Mouse (Mus musculus): ENCODE results near the gene Enpp5. TPM values are rescaled to one million over a fixed set of nuclear protein-coding genes. Genes with fewer than 3 reads are reported as not detected.
A peak's percentile ranks its signal among the peaks of the same experiment; 100 is the strongest.

Enpp5 gene
- polyA plus RNA-seq, 1 experiment: 5.4 TPM

- 0% methylated on average over 4 of the region's 4 CpGs for WGBS
- Histone ChIP-seq H3K4me1 (ENCODE audit: control insufficient read depth, insufficient read depth, low read length) (no peaks in the 10 kb centered on the region; the same call in 1 of the 2 replicates), H3K27ac (ENCODE audit: control insufficient read depth, insufficient read depth, low read depth, low read length, poor library complexity) (no peak overlapping the region), H3K4me3 (replicated peaks; ENCODE audit: control insufficient read depth, low read depth, low read length) (no peak overlapping the region)
- TF ChIP-seq POLR2A (IDR thresholded peaks at IDR 0.05; ENCODE audit: borderline replicate concordance, control insufficient read depth, low read depth, low read length): no peak
- TF ChIP-seq CTCF (IDR thresholded peaks at IDR 0.05; ENCODE audit: control insufficient read depth, insufficient read depth, low read length): no peak
Observed at GRCm38 (mm10) chr17:44053427-44053826, 25.2 kb upstream of the Enpp5 start.

DNA sequence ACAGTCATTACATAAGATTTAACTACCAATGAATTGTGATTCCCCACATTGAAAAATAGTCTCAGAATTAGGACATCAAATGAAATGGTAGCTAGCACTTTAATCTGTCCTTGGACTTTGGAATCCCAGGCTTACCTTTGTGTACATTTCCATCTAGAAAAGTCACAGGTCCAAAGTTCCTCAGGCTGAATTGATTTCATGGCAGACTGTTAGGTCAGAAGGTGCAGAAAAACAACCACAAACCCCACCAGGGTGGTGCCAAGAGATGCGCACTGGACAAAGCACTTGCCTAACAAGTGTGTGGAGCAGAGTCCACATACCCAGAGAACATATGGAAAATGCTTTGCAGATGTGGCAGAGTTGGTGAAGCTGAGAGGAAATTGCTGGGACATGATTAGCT is 21.5 kb upstream of the Enpp5 start:
- no peaks in the 10 kb centered on the region; the same call in 1 of the 2 replicates for H3K4me1 ChIP-seq (ENCODE audit: control insufficient read depth, insufficient read depth, low read length)
- 95% methylated on average over 1 of the region's 1 CpGs for WGBS
- TF ChIP-seq POLR2A (IDR thresholded peaks at IDR 0.05; ENCODE audit: borderline replicate concordance, control insufficient read depth, low read depth, low read length) (no peak), CTCF (IDR thresholded peaks at IDR 0.05; ENCODE audit: control insufficient read depth, insufficient read depth, low read length) (no peak)
- no peak overlapping the region for H3K27ac ChIP-seq (ENCODE audit: control insufficient read depth, insufficient read depth, low read depth, low read length, poor library complexity)
- H3K4me3 ChIP-seq (replicated peaks; ENCODE audit: control insufficient read depth, low read depth, low read length): no peak overlapping the region

DNA sequence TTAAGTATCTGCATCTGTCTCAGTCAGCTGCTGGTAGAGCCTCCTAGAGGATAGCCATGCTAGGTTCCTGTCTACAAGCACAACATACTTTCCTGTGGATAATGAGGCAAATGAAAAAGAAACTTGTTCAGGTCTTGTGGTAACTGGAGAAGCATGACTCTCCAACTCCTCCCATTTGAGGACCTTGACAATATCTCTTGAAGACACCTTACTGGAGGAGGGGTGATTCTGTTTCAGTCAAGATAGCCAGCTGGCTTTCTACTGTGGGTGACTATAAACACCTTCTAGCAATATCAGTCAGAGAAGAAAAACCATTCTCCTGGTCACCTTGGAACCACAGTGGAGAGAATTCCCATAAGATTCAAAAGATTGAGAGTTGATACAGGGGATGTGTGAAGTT is 20.5 kb upstream of the Enpp5 start:
- no peak overlapping the region for H3K4me3 ChIP-seq (replicated peaks; ENCODE audit: control insufficient read depth, low read depth, low read length)
- no peaks in the 10 kb centered on the region; the same call in 1 of the 2 replicates for H3K4me1 ChIP-seq (ENCODE audit: control insufficient read depth, insufficient read depth, low read length)
- H3K27ac ChIP-seq (ENCODE audit: control insufficient read depth, insufficient read depth, low read depth, low read length, poor library complexity): no peak overlapping the region
- TF ChIP-seq CTCF (IDR thresholded peaks at IDR 0.05; ENCODE audit: control insufficient read depth, insufficient read depth, low read length) (no peak), POLR2A (IDR thresholded peaks at IDR 0.05; ENCODE audit: borderline replicate concordance, control insufficient read depth, low read depth, low read length) (no peak)

- 97% methylated on average over 1 of the region's 1 CpGs for WGBS
- Histone ChIP-seq H3K4me3 (replicated peaks; ENCODE audit: control insufficient read depth, low read depth, low read length) (no peak overlapping the region), H3K27ac (ENCODE audit: control insufficient read depth, insufficient read depth, low read depth, low read length, poor library complexity) (no peak overlapping the region), H3K4me1 (ENCODE audit: control insufficient read depth, insufficient read depth, low read length) (no peaks in the 10 kb centered on the region; the same call in 1 of the 2 replicates)
- TF ChIP-seq CTCF (IDR thresholded peaks at IDR 0.05; ENCODE audit: control insufficient read depth, insufficient read depth, low read length) (no peak), POLR2A (IDR thresholded peaks at IDR 0.05; ENCODE audit: borderline replicate concordance, control insufficient read depth, low read depth, low read length) (no peak)
Observed at GRCm38 (mm10) chr17:44060781-44061180, 17.8 kb upstream of the Enpp5 start.

GRCm38 (mm10) chr17:44061289-44061890 is 17.2 kb upstream of the Enpp5 start:
- no peak overlapping the region for H3K4me3 ChIP-seq (replicated peaks; ENCODE audit: control insufficient read depth, low read depth, low read length)
- WGBS: 63% methylated on average over 5 of the region's 5 CpGs
- no peak overlapping the region for H3K27ac ChIP-seq (ENCODE audit: control insufficient read depth, insufficient read depth, low read depth, low read length, poor library complexity)
- no peak for TF ChIP-seq POLR2A (IDR thresholded peaks at IDR 0.05; ENCODE audit: borderline replicate concordance, control insufficient read depth, low read depth, low read length)
- TF ChIP-seq CTCF (IDR thresholded peaks at IDR 0.05; ENCODE audit: control insufficient read depth, insufficient read depth, low read length): no peak
- no peaks in the 10 kb centered on the region; the same call in 1 of the 2 replicates for H3K4me1 ChIP-seq (ENCODE audit: control insufficient read depth, insufficient read depth, low read length)

DNA sequence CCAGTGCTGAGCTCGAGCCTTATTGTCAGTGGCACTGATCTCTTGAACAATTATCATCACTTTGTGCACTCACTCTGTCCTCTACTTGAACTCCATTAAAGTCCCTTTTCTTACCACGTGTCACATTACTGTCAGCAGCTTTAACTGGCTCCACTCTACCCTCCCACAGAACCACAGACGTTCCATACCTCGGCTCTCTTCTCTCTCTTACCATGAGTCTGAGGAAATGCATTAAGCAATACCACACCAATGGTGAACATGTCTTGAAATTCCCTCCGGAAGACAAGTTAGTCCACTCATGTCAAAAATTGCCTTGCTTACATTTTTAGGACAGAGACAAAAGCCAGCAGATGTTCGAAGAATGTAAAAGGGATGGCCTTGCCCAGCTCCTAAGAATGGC is 9.7 kb upstream of the Enpp5 start:
- no peaks in the 10 kb centered on the region; the same call in 1 of the 2 replicates for H3K4me1 ChIP-seq (ENCODE audit: control insufficient read depth, insufficient read depth, low read length)
- no peak overlapping the region for H3K27ac ChIP-seq (ENCODE audit: control insufficient read depth, insufficient read depth, low read depth, low read length, poor library complexity)
- no peak for TF ChIP-seq POLR2A (IDR thresholded peaks at IDR 0.05; ENCODE audit: borderline replicate concordance, control insufficient read depth, low read depth, low read length)
- no peak for TF ChIP-seq CTCF (IDR thresholded peaks at IDR 0.05; ENCODE audit: control insufficient read depth, insufficient read depth, low read length)
- 54% methylated on average over 6 of the region's 6 CpGs for WGBS
- H3K4me3 ChIP-seq (replicated peaks; ENCODE audit: control insufficient read depth, low read depth, low read length): no peak overlapping the region

- Histone ChIP-seq H3K4me1 (ENCODE audit: control insufficient read depth, insufficient read depth, low read length) (no peaks in the 10 kb centered on the region; the same call in 1 of the 2 replicates), H3K27ac (ENCODE audit: control insufficient read depth, insufficient read depth, low read depth, low read length, poor library complexity) (no peak overlapping the region), H3K4me3 (replicated peaks; ENCODE audit: control insufficient read depth, low read depth, low read length) (no peak overlapping the region)
- TF ChIP-seq CTCF (IDR thresholded peaks at IDR 0.05; ENCODE audit: control insufficient read depth, insufficient read depth, low read length) (no peak), POLR2A (IDR thresholded peaks at IDR 0.05; ENCODE audit: borderline replicate concordance, control insufficient read depth, low read depth, low read length) (no peak)
Observed at GRCm38 (mm10) chr17:44071680-44072079, 6.9 kb upstream of the Enpp5 start.

GRCm38 (mm10) chr17:44075601-44076000 is 3.0 kb upstream of the Enpp5 start:
- 39% methylated on average over 3 of the region's 3 CpGs for WGBS
- H3K4me1 ChIP-seq (ENCODE audit: control insufficient read depth, insufficient read depth, low read length): peaks cover 2% of the 10 kb centered on the region
- TF ChIP-seq CTCF (IDR thresholded peaks at IDR 0.05; ENCODE audit: control insufficient read depth, insufficient read depth, low read length): no peak
- TF ChIP-seq POLR2A (IDR thresholded peaks at IDR 0.05; ENCODE audit: borderline replicate concordance, control insufficient read depth, low read depth, low read length): no peak
- peak overlapping the region; percentile 33 for H3K4me3 ChIP-seq (replicated peaks; ENCODE audit: control insufficient read depth, low read depth, low read length)
- no peak overlapping the region for H3K27ac ChIP-seq (ENCODE audit: control insufficient read depth, insufficient read depth, low read depth, low read length, poor library complexity)

Measured in bone marrow, adult 2 months (tissue).